Mouse (Mus musculus) hindbrain, embryonic 10.5 days (tissue): ENCODE data around the gene Defa2. TPM values are rescaled to one million over a fixed set of nuclear protein-coding genes. Genes with fewer than 3 reads are reported as not detected.
"Not testable (repeated sequence)": the region's sequence is repeated elsewhere in the genome, so short reads cannot be mapped to it uniquely, and the experiment has no call there.

Experiments
- DNase-seq: peaks from one replicate; pipeline ENCODE4 v3.0.0-alpha.2; 2017; ENCODE audit warnings: low spot score
- H3K27ac ChIP-seq: fragments of 300-500 bp; sonication (generic); 2 replicates; pipeline ENCODE4 v1.5.1; 2016; ENCODE audit warnings: mild to moderate bottlenecking, moderate library complexity
- H3K27me3 ChIP-seq: fragments of 300-500 bp; sonication (generic); 2 replicates; pipeline ENCODE4 v1.6.1; 2016; ENCODE audit warnings: mild to moderate bottlenecking; ENCODE audit not compliant: poor library complexity, insufficient read depth, severe bottlenecking
- H3K36me3 ChIP-seq: fragments of 300-500 bp; sonication (generic); 2 replicates; pipeline ENCODE4 v1.6.1; 2016; ENCODE audit warnings: mild to moderate bottlenecking, moderate library complexity
- H3K4me1 ChIP-seq: fragments of 300-500 bp; sonication (generic); replicated peaks from 2 replicates; pipeline ENCODE4 v1.6.1; 2016; ENCODE audit warnings: mild to moderate bottlenecking
- H3K4me3 ChIP-seq: fragments of 300-500 bp; sonication (generic); 2 replicates; pipeline ENCODE4 v1.5.1; 2016; ENCODE audit warnings: mild to moderate bottlenecking, moderate library complexity
- H3K9me3 ChIP-seq: fragments of 300-500 bp; sonication (generic); 2 replicates; pipeline ENCODE4 v1.6.1; 2016; ENCODE audit warnings: mild to moderate bottlenecking, moderate library complexity
- WGBS: fragments of 180-500 bp; shearing (Covaris S2); methylation state at CpG from one replicate; pipeline ENCODE4 v1.1.7; 2016; 5-methylcytosine and 5-hydroxymethylcytosine counted together
- polyA plus RNA-seq: library from polyadenylated mRNA; unstranded; fragments of >200 nt; fragmentation: Nextera tagmentation; extraction: Ambion mirVana; gene quantifications from 2 replicates; pipeline ENCODE4 v1.2.1, GENCODE M21; 2016

Gene Defa2
- not detected in 2 replicates for polyA plus RNA-seq

- not testable (repeated sequence) for H3K27me3 ChIP-seq, H3K9me3 ChIP-seq, H3K36me3 ChIP-seq, H3K27ac ChIP-seq, H3K4me3 ChIP-seq, DNase-seq, H3K4me1 ChIP-seq
- WGBS, result no CpG with 5 or more reads among the region's 2 CpGs
These were observed at the start of gene Defa2 for GRCm38 (mm10) chr8:21378215-21378614. TSS of gene Defa2 (plus strand) at chr8:21378515.

GRCm38 (mm10) chr8:21391511-21391910 lies 13.2 kb downstream of the Defa2 start, which contains the start of gene Defa33:
TSS of gene Defa33 (plus strand) at chr8:21391811.
- H3K9me3 ChIP-seq, H3K27ac ChIP-seq, H3K4me1 ChIP-seq, H3K27me3 ChIP-seq, H3K4me3 ChIP-seq, DNase-seq, H3K36me3 ChIP-seq: not testable (repeated sequence)
- WGBS, result no CpG with 5 or more reads among the region's 2 CpGs

- H3K9me3 ChIP-seq, H3K4me3 ChIP-seq, H3K27me3 ChIP-seq, DNase-seq, H3K4me1 ChIP-seq, H3K36me3 ChIP-seq, H3K27ac ChIP-seq: not testable (repeated sequence)
- no CpG with 5 or more reads among the region's 1 CpGs for WGBS
These were observed 48.8 kb downstream of the Defa2 start, which contains the start of gene Defa36 for GRCm38 (mm10) chr8:21427111-21427510. TSS of gene Defa36 (plus strand) at chr8:21427411.

Other genes starting within 250 kb of the Defa2 start
- gene Defa30, start 243.9 kb upstream of the Defa2 start, polyA plus RNA-seq, result not detected in 2 replicates
- gene Defa22, start 216.2 kb upstream of the Defa2 start, polyA plus RNA-seq, result not detected in 2 replicates
- not detected in 2 replicates for gene Defa31, start 186.9 kb upstream of the Defa2 start, polyA plus RNA-seq
- gene Gm15293, start 177.0 kb upstream of the Defa2 start, polyA plus RNA-seq, result not detected in 2 replicates
- gene Gm15292, start 128.8 kb upstream of the Defa2 start, polyA plus RNA-seq, result not detected in 2 replicates
- not detected in 2 replicates for gene Defa27, start 63.0 kb upstream of the Defa2 start, polyA plus RNA-seq
- gene Defa29, start 51.5 kb upstream of the Defa2 start, polyA plus RNA-seq, result not detected in 2 replicates
- not detected in 2 replicates for gene Defa33, start 13.3 kb downstream of the Defa2 start, polyA plus RNA-seq
- gene Defa36, start 48.9 kb downstream of the Defa2 start, polyA plus RNA-seq, result not detected in 2 replicates
- gene Gm7849, start 78.0 kb downstream of the Defa2 start, polyA plus RNA-seq, result not detected in 2 replicates
- not detected in 2 replicates for gene Defa20, start 130.7 kb downstream of the Defa2 start, polyA plus RNA-seq
- gene Defa32, start 150.5 kb downstream of the Defa2 start, polyA plus RNA-seq, result not detected in 2 replicates
- not detected in 2 replicates for gene Defa37, start 186.9 kb downstream of the Defa2 start, polyA plus RNA-seq
- gene Defa28, start 204.5 kb downstream of the Defa2 start, polyA plus RNA-seq, result not detected in 2 replicates
- not detected in 2 replicates for gene Gm7861, start 216.0 kb downstream of the Defa2 start, polyA plus RNA-seq
- not detected in 2 replicates for gene Defa26, start 239.7 kb downstream of the Defa2 start, polyA plus RNA-seq